17 mouse cellular contexts compared by ENCODE assay signal in the genomic region with DNA sequence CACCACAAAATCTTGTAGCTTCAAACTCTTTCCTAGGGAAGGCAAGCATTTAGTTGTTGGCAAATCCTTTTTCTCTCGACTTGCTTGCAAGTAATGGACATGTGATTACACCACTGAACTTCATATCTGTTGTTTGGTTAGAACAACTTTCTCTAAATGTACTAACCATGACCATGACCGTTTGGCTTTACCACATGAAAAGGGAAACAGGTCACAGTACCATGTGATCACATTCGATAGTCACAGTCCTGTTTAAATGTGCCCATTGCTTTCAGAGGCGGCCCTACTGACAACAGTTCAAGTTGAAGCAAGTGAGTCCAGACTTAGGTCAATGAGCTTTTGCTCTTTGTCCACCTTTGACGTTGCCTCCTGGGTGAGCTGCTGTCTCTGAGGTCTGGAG.
"Had no signal": no experiment of that assay in that cellular context is flagged by ENCODE, and none has a peak within 500 bp of the region (broad histone marks: within the 10 kb centered on the region; RNA-seq: fewer than 3 reads in every experiment).

No protein-coding gene starts in this region.

- H3K4me2 ChIP-seq: lung, embryonic 15.5 days; midbrain, embryonic 11.5 days; midbrain, embryonic 13.5 days; midbrain, embryonic 15.5 days; neural tube, embryonic 12.5 days had no signal

- H3K27me3 ChIP-seq: lung, embryonic 15.5 days; midbrain, embryonic 13.5 days; midbrain, embryonic 15.5 days; neural tube, embryonic 12.5 days had no signal

- ATAC-seq: lung, postnatal 0 days; midbrain, embryonic 13.5 days; midbrain, embryonic 15.5 days had no signal

- H3K9me3 ChIP-seq: lung, embryonic 15.5 days; megakaryocyte, embryonic 14.5 days; midbrain, embryonic 13.5 days; midbrain, embryonic 15.5 days; neural tube, embryonic 12.5 days had no signal

- H3K27ac ChIP-seq: liver, embryonic 14.5 days; lung, embryonic 15.5 days; macrophage; midbrain, embryonic 13.5 days; midbrain, embryonic 15.5 days; neural tube, embryonic 12.5 days had no signal

- DNase-seq: lung, adult 2 months; lung, postnatal 14 days; lung, postnatal 36 days; right cerebral cortex, postnatal 14 days; spleen, adult 18-20 months; thymus, adult 18-20 months; thymus, postnatal 14 days; thymus, postnatal 36 days had no signal

- H3K9ac ChIP-seq: liver, embryonic 14.5 days; lung, embryonic 15.5 days; midbrain, embryonic 13.5 days; midbrain, embryonic 15.5 days; neural tube, embryonic 12.5 days had no signal

- H3K4me1 ChIP-seq: lung, embryonic 15.5 days; megakaryocyte, embryonic 14.5 days; midbrain, embryonic 13.5 days; midbrain, embryonic 15.5 days; neural tube, embryonic 12.5 days had no signal

- H3K36me3 ChIP-seq: lung, embryonic 15.5 days; midbrain, embryonic 13.5 days; midbrain, embryonic 15.5 days; neural tube, embryonic 12.5 days had no signal

- H3K4me3 ChIP-seq: lung, embryonic 15.5 days; megakaryocyte, embryonic 14.5 days; midbrain, embryonic 13.5 days; midbrain, embryonic 15.5 days; neural tube, embryonic 12.5 days had no signal
